Mouse (Mus musculus): Measurements from ENCODE around the gene Lpin3. TPM values are rescaled to one million over a fixed set of nuclear protein-coding genes. Genes with fewer than 3 reads are reported as not detected.

The Lpin3 gene
- polyA plus RNA-seq, 1 experiment from 2014 or later: not detected

DNA sequence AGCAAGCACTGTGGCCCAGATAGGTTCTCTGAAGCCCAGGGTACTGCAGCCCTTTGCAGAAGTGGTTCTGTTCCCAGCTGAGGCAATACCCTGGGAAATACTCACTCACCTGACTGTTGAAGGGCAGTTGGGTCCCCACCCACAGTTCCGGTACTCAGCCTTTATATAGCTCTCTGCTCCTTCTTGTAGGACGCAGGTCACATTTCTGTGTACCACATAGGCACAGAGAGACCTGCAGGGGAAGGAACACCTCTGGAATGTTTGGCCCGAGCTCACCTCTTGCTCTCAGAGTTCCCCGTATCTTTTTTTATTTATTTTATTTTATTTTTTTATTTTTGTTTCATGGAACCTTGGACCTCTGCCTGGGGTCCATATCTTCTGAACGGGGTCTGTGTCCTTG, 30.2 kb downstream of the Lpin3 start:
- H3K4me3 ChIP-seq (ENCODE audit: inconsistent target): no peak overlapping the region
- H3K27ac ChIP-seq: no peak overlapping the region
- H3K79me2 ChIP-seq (ENCODE audit: inconsistent target): no peaks in the 10 kb centered on the region
- 86% methylated on average over 5 of the region's 5 CpGs for WGBS (ENCODE audit: missing documents)
- H3K36me3 ChIP-seq (ENCODE audit: inconsistent target): no peaks in the 10 kb centered on the region

DNA sequence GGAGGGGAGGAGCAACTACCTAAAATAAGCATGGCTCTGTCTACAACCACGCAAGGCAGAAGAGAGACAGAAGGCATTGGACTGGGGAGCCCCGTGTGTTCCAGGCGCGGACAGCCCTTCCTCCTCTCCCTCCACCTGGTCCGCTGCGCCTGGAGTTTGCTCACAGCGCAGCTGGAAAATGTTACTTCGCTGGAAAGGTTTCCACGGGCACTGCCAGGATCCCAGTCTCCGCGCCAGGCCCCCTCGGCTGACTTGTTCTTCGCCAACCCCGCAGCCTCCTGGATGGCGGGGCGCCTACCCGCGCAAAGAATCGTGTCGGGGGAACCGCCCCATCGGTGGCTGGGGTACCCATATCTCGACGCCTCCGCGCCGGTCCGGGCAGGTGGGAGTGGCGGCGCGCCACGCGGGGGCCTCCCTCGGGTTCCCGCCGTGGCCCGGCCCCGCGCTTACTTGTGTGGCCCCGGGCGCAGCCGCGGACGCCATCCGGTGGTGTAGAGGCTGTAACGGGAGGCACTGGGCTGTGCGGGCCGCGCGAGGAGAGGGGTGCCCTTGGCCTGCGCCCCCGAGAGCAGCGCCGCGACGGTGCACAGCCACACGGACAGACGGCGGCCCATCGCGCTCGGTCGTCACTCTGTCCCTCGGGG, 31.2 kb downstream of the Lpin3 start:
- H3K79me2 ChIP-seq (ENCODE audit: inconsistent target): no peaks in the 10 kb centered on the region

DNA sequence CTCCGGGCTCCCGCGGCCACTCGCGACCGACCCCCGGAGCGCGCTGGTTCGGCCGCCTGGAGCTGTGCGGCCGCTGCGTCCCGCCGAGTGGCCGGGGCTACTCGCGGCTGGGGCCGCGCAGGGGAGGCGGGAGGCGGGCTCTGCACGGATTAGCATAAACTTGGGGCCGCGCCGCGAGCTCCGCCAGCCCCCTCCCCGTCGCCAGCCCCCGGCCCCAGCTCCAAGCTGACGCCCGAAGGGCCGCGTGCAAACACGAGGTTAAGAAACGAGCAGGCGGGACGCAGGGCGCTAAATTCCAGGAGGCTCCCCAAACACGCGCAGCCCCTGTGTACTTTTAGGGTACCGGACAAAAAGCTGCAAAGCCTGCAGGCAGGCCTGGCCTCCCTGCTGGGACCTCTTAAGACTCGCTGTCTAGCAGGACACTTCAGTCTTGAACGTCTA, 31.8 kb downstream of the Lpin3 start, which contains the start of gene Emilin3:
Gene Emilin3, minus strand, starts transcription at position 98 of the 441 bp plus-strand sequence.
- no peaks in the 10 kb centered on the region for H3K79me2 ChIP-seq (ENCODE audit: inconsistent target)
- no peaks in the 10 kb centered on the region for H3K36me3 ChIP-seq (ENCODE audit: inconsistent target)
- H3K27ac ChIP-seq: no peak within 1 kb of the TSS
- no peak within 1 kb of the TSS for H3K4me3 ChIP-seq (ENCODE audit: inconsistent target)
- 4% methylated on average over 46 of the region's 46 CpGs for WGBS (ENCODE audit: missing documents)

More for the DNA sequence above, 31.2 kb downstream of the Lpin3 start:
- Histone ChIP-seq H3K36me3 (ENCODE audit: inconsistent target) (no peaks in the 10 kb centered on the region), H3K4me3 (ENCODE audit: inconsistent target) (no peak overlapping the region), H3K27ac (no peak overlapping the region)
- 5% methylated on average over 53 of the region's 64 CpGs for WGBS (ENCODE audit: missing documents)

DNA sequence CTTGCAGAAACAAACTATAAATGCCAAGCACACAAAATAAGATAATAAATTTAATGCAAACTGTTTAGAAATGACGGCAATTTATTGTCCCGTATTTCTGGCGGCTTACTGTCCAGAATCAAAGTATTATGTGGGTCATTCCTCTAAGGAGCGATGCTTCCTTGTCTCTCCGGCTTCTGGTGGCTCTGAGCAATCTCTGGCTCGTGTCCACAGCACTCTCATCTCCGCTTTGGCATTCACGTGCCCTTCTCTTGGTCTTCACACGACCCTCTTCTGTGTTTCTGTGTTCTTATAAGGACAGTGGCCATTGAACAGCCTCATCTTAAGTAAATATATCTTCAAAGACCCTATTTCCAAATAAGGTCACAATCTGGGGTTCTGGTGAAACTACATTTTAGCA, 34.2 kb downstream of the Lpin3 start:
- 85% methylated on average over 9 of the region's 9 CpGs for WGBS (ENCODE audit: missing documents)
- H3K27ac ChIP-seq: no peak overlapping the region
- no peak overlapping the region for H3K4me3 ChIP-seq (ENCODE audit: inconsistent target)
- H3K79me2 ChIP-seq (ENCODE audit: inconsistent target): no peaks in the 10 kb centered on the region
- H3K36me3 ChIP-seq (ENCODE audit: inconsistent target): no peaks in the 10 kb centered on the region

DNA sequence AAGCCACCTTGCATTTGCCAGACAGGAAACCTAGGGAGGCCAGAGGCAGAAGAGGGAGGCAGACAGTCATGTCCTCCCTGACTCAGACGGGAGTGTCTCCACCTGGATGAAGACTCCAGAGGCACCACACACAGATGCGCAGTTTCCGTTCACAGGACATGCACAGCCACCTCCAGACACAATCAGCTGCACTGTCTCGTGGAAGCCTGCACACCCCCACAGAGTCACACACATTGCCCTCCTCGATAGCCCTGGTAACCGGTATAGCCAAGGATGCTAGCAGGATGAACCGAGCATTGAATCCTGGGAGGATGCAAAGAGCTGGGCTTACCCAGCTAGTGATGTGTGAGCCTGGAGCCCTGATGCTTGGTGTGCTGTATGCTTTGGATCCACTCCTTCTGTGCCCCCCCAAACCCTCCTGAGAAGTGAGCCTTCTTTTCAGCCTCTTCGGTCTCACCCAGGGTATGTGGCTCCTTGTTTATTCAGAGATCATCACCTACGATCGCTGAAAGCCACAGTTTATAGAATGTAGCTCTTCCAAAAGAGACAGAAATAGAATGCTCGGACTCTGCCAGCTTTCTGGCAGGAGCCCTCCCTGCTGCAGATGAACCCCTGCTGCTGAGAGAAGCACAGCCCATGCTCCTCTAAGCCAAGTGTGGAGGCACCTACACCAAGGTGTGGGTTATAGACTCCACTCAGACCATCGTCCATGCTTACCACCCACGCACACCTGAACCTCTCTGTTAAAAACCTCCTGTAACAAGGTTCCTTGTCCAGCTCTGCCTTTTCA, 35.5 kb downstream of the Lpin3 start:
- WGBS (ENCODE audit: missing documents): 89% methylated on average over 13 of the region's 13 CpGs
- no peak overlapping the region for H3K4me3 ChIP-seq (ENCODE audit: inconsistent target)
- H3K27ac ChIP-seq: no peak overlapping the region
- H3K79me2 ChIP-seq (ENCODE audit: inconsistent target): no peaks in the 10 kb centered on the region
- no peaks in the 10 kb centered on the region for H3K36me3 ChIP-seq (ENCODE audit: inconsistent target)

DNA sequence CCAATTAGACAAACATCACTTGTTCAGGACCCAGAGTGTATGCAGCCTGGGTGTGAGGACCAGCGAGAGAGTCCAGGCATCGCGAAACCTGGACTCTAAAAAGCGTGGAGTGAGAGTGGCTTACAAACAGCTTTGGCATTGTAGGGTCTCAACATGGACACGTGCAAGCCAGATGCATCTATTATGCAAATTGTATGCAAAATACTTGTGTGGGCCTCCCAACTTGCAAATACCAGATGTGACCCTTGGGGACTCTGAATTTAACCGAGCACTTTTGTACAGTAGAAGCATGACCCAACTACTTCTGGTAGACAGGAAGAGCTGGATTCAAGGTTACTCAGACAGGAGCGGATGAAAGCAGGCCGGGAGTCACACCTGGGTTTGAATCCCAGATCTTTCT, 36.2 kb downstream of the Lpin3 start:
- Histone ChIP-seq H3K79me2 (ENCODE audit: inconsistent target) (no peaks in the 10 kb centered on the region), H3K27ac (no peak overlapping the region), H3K36me3 (ENCODE audit: inconsistent target) (no peaks in the 10 kb centered on the region), H3K4me3 (ENCODE audit: inconsistent target) (no peak overlapping the region)
- 93% methylated on average over 8 of the region's 8 CpGs for WGBS (ENCODE audit: missing documents)

DNA sequence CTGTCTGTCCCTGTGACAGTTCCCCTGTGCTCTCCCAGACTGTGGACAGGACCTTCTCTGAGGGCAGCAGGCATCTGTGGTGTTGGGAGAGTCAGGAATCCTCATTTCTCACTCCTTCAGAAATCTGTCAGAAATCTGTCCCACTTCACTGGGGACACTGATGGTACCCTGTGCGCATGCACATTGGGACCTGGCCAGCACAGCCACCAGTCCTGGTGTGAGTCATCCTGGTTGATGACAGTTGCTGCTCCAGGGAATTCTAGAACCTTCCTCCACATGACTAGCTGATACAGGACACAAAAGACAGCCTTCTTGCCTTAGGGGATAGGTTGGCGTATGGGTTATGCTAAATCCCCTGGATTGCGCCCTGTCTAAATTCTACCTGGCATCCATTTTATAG, 36.8 kb downstream of the Lpin3 start:
- no peaks in the 10 kb centered on the region for H3K36me3 ChIP-seq (ENCODE audit: inconsistent target)
- 95% methylated on average over 3 of the region's 3 CpGs for WGBS (ENCODE audit: missing documents)
- H3K4me3 ChIP-seq (ENCODE audit: inconsistent target): no peak overlapping the region
- no peaks in the 10 kb centered on the region for H3K79me2 ChIP-seq (ENCODE audit: inconsistent target)
- H3K27ac ChIP-seq: no peak overlapping the region

DNA sequence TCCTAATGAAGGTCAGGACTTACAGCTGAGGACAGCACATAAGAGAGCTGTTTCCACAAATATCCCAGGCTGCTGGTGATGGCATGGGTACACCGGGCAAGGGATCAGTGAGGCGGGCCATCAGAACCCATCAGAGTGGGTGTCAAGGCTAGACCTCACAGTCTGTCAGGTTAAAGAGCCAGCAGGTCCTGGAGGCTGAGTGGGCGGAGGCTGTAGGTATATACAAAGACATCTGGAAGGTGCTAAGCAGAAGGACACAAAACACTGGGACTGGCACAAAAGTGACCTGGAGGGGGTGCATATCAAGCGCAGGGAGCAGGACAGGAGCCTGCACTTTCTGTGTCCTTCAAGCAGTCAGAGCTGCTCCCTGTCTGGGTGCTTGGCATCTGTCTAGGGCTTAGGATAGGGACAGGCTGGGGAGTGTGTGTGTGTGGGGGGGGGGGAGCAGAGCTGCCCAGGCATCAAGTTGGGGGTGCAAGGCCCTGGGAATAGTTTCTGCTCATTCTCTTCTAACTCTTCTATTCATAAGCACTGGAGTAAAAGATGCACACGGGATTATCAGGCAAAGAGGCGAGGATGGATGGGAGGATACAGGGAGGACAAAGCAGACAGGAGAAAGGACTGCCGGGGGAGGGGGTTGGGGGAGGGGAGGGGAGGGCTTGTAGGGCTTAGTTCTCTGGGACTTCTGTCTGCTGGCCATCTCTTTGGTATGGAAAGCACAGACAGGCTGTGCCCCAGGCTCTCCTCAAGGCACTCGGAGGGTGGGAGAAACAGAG, 37.9 kb downstream of the Lpin3 start:
- WGBS (ENCODE audit: missing documents): 69% methylated on average over 8 of the region's 8 CpGs
- H3K36me3 ChIP-seq (ENCODE audit: inconsistent target): no peaks in the 10 kb centered on the region
- no peaks in the 10 kb centered on the region for H3K79me2 ChIP-seq (ENCODE audit: inconsistent target)
- no peak overlapping the region for H3K4me3 ChIP-seq (ENCODE audit: inconsistent target)
- no peak overlapping the region for H3K27ac ChIP-seq

DNA sequence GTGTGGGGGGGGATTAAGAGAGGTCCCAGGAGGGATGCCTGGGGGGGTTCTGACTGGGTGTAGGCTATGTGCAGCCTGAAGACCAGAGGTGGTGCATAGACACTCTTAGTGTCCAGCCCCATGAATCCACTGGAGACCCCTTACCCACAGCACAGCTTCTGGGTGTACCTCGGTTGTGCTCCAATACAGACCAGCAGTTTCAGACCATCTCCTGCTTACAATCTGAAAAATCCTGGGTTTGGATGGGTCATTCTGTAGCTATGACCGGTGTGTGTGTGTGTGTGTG, 38.4 kb downstream of the Lpin3 start:
- no peaks in the 10 kb centered on the region for H3K79me2 ChIP-seq (ENCODE audit: inconsistent target)
- H3K4me3 ChIP-seq (ENCODE audit: inconsistent target): no peak overlapping the region
- H3K36me3 ChIP-seq (ENCODE audit: inconsistent target): no peaks in the 10 kb centered on the region
- no peak overlapping the region for H3K27ac ChIP-seq
- 73% methylated on average over 2 of the region's 2 CpGs for WGBS (ENCODE audit: missing documents)

DNA sequence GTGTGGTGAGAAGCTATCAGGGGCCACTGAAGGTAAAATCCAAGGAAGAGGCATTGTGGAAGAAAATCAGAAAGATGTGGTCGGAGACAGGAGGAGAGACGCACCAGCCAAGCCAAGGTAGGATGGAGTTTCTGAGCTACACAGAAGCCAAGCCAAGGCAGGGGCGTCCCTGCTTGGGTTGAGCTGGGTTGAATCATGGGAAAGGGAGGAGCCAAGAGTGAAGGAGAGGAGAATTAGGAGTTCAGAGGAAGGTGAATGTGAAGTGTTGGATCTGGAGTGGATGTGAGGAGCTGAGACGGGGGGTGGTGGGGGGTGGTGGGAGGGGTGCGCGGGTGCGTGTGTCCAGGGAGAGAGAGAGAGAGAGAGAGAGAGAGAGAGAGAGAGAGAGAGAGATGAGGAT, 40.8 kb downstream of the Lpin3 start:
- no peaks in the 10 kb centered on the region for H3K79me2 ChIP-seq (ENCODE audit: inconsistent target)
- WGBS (ENCODE audit: missing documents): 57% methylated on average over 5 of the region's 7 CpGs
- no peak overlapping the region for H3K27ac ChIP-seq
- no peak overlapping the region for H3K4me3 ChIP-seq (ENCODE audit: inconsistent target)
- no peaks in the 10 kb centered on the region for H3K36me3 ChIP-seq (ENCODE audit: inconsistent target)

DNA sequence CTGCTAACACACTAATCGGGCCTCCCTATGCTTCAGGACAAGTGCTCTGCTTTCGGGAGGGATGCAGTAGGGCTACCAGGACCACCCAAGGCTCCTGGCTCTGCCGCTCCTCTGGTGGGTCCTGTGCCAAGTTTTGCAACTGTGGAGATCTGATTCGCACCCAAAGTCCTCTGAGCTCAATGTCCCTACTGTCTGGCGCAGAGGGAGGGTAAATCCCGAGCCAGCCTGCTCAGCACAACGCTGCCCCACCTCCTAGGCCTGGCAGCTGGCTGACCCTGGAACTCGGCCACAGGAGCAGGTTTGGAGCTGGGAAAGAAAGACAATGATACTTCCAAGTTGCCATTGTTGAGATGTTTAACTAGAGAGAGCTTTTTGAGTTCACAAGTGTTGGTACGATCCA, 44.7 kb downstream of the Lpin3 start:
- WGBS (ENCODE audit: missing documents): 91% methylated on average over 8 of the region's 9 CpGs
- H3K36me3 ChIP-seq (ENCODE audit: inconsistent target): no peaks in the 10 kb centered on the region

DNA sequence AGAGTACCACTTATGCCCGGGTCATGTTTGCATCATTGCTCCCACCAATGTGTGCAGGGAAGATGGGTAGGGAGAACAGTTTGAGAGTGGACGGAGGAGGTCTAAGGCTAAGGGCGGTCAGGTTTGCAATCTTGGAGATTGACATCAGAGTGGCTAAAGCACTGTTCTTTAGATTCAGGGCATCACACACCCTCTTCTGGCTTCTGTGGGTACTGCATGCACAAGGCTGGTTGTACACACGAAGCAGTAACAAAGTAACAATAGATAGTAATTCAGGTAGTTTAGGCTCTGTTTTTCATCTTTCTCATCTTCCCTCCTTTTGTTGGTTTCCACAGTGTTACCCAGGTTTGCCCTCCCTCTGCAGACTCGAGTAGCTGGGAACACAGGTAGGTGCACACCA, 50.9 kb downstream of the Lpin3 start:
- Histone ChIP-seq H3K27ac (no peak overlapping the region), H3K79me2 (ENCODE audit: inconsistent target) (no peaks in the 10 kb centered on the region), H3K36me3 (ENCODE audit: inconsistent target) (no peaks in the 10 kb centered on the region), H3K4me3 (ENCODE audit: inconsistent target) (no peak overlapping the region)
- 94% methylated on average over 5 of the region's 5 CpGs for WGBS (ENCODE audit: missing documents)

More for the DNA sequence above, 44.7 kb downstream of the Lpin3 start:
- no peak overlapping the region for H3K27ac ChIP-seq
- no peaks in the 10 kb centered on the region for H3K79me2 ChIP-seq (ENCODE audit: inconsistent target)
- no peak overlapping the region for H3K4me3 ChIP-seq (ENCODE audit: inconsistent target)

DNA sequence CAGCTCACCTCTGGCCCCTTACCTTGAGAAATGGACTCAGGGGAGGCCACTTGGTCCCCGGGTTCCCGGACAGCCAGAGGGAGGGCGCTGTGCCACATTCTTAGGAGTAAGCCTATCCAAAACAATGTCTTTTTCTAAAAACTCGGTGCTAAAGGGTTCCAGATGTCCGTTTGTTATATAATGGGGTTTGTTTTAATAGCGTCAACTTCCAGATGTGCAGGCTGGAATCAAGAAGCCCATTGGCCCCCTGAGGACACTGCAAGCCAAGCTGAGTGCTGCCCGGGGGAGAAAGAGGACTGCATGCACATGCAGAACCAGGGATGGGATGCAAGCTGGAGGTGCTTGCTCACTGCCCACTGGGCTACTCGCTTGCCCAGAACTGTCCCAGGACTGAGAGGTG, 51.9 kb downstream of the Lpin3 start:
- WGBS (ENCODE audit: missing documents): 82% methylated on average over 8 of the region's 8 CpGs

DNA sequence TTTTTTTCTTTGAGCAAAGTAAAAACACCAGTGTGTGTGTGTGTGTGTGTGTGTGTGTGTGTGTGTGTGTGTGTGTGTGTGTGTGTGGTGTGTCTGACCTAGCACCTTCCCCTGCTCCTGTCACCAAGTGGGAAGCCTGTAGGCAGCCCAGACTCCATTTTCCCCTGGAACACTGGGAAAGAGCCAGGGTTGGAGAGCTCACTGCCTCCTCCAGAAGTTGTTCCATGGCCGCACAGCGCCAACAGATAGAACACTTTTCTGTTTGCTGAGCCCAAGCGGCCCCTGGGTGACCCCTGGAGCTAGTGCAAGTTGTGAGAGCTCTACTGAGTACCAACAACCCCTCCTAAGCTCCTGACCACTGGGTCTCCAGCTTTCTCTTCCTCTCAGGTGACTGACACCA, 52.5 kb downstream of the Lpin3 start:
- no peak overlapping the region for H3K27ac ChIP-seq
- H3K36me3 ChIP-seq (ENCODE audit: inconsistent target): no peaks in the 10 kb centered on the region
- WGBS (ENCODE audit: missing documents): 84% methylated on average over 3 of the region's 3 CpGs
- H3K4me3 ChIP-seq (ENCODE audit: inconsistent target): no peak overlapping the region
- no peaks in the 10 kb centered on the region for H3K79me2 ChIP-seq (ENCODE audit: inconsistent target)

More for the DNA sequence above, 51.9 kb downstream of the Lpin3 start:
- H3K79me2 ChIP-seq (ENCODE audit: inconsistent target): no peaks in the 10 kb centered on the region
- H3K36me3 ChIP-seq (ENCODE audit: inconsistent target): no peaks in the 10 kb centered on the region
- H3K4me3 ChIP-seq (ENCODE audit: inconsistent target): no peak overlapping the region
- H3K27ac ChIP-seq: no peak overlapping the region

DNA sequence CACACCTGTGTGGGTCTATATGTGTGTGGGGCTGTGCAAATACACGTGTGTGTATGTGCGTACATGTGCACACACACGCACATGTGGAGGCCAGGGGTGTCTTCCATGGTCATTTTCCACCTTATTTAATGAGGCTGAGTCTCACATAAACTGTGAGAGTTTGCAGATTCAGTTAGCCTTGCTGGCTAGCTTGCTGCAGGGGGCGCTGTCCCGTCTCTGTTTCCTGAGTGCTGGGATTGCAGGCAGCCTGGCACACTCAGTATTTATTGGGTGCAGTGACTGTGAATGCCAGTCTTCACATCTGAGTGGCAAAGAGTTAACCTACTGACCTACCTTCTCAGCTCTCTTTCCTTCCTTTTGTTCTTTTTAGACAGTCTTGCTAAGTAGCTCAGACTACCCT, 53.4 kb downstream of the Lpin3 start:
- Histone ChIP-seq H3K36me3 (ENCODE audit: inconsistent target) (no peaks in the 10 kb centered on the region), H3K27ac (no peak overlapping the region), H3K4me3 (ENCODE audit: inconsistent target) (no peak overlapping the region), H3K79me2 (ENCODE audit: inconsistent target) (no peaks in the 10 kb centered on the region)
- 71% methylated on average over 5 of the region's 5 CpGs for WGBS (ENCODE audit: missing documents)
